In the genomic region with DNA sequence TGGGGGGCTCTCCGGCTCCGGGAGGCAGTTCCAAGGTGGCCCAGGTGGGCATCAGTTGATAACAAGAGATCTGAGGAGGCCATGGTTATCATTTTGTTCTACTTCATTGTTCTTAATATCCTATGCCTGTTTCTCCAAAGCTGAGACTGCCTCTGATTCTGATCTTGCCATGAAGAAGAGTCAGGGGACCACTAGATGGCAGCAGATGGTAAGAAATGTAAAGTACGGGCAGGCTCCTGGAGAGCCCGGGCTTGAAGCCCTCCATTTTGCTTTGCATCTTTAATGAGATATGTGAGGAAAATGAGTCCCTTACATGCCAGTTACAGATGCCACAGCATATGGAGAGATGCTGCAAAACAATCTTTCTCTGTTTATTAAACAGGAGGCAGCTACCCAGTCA, we compare ENCODE assay signal across 7 mouse cellular contexts.
A peak's percentile ranks its signal among the peaks of the same experiment; 100 is the strongest.
DNase-seq lines count a peak whose midpoint lies in the region; ATAC-seq and TF ChIP-seq lines count a peak whose summit lies in the region.

No protein-coding gene starts in this region.

- 0 out of 2 replicates have a peak overlapping the region, but pooled peaks have one; percentile 11 for H3K4me2 ChIP-seq in forebrain, postnatal 0 days (ENCODE audit: low read depth)
- no peak overlapping the region for H3K4me2 ChIP-seq in midbrain, embryonic 12.5 days (replicated peaks)

- no peaks in the 10 kb centered on the region for H3K9me3 ChIP-seq in forebrain, postnatal 0 days (ENCODE audit: low read length)
- H3K9me3 ChIP-seq in midbrain, embryonic 12.5 days = no peaks in the 10 kb centered on the region

- peak overlapping the region; percentile 42; the same call in 1 of the 2 replicates for H3K27ac ChIP-seq in forebrain, postnatal 0 days (ENCODE audit: low read depth, low read length)
- H3K27ac ChIP-seq in midbrain, embryonic 12.5 days (replicated peaks) = no peak overlapping the region

- H3K9ac ChIP-seq in forebrain, postnatal 0 days = 0 out of 2 replicates have a peak overlapping the region, but pooled peaks have one; percentile 1
- no peak overlapping the region for H3K9ac ChIP-seq in midbrain, embryonic 12.5 days (replicated peaks)

- H3K4me3 ChIP-seq in forebrain, postnatal 0 days (ENCODE audit: low read depth, low read length) = no peak overlapping the region
- H3K4me3 ChIP-seq in midbrain, embryonic 12.5 days = no peak overlapping the region

- peaks cover 5% of the 10 kb centered on the region; the same call in 1 of the 2 replicates for H3K4me1 ChIP-seq in forebrain, postnatal 0 days (ENCODE audit: insufficient read depth)
- peaks cover 13% of the 10 kb centered on the region; the same call in 1 of the 2 replicates for H3K4me1 ChIP-seq in midbrain, embryonic 12.5 days

- WGBS in forebrain, postnatal 0 days = 17% methylated on average over 4 of the region's 4 CpGs
- WGBS in midbrain, embryonic 12.5 days = 21% methylated on average over 4 of the region's 4 CpGs

- H3K27me3 ChIP-seq in forebrain, postnatal 0 days (ENCODE audit: insufficient read depth, low read length) = 0 out of 2 replicates have a peak, but pooled peaks cover 6% of the 10 kb centered on the region
- H3K27me3 ChIP-seq in midbrain, embryonic 12.5 days = 0 out of 2 replicates have a peak, but pooled peaks cover 7% of the 10 kb centered on the region

- H3K36me3 ChIP-seq in forebrain, postnatal 0 days (ENCODE audit: insufficient read depth) = no peaks in the 10 kb centered on the region
- no peaks in the 10 kb centered on the region for H3K36me3 ChIP-seq in midbrain, embryonic 12.5 days

- DNase-seq in T-cell, adult 2 months (ENCODE audit: low spot score) = peak; percentile 40
- DNase-seq in cerebellum, adult 18-20 months = peak; percentile 55 to 58
- DNase-seq in forebrain, postnatal 0 days = peak; percentile 95
- peak; percentile 83 for DNase-seq in hindlimb bud, embryonic 11.5 days (ENCODE audit: extremely low spot score, low read depth, low spot score)
- peak; percentile 83 to 84 for DNase-seq in left cerebral cortex, adult 18-20 months (ENCODE audit: low spot score in 2 of 2)
- peak; percentile 77 for DNase-seq in right cerebral cortex, postnatal 4 days

- peak; percentile 91 for ATAC-seq in forebrain, postnatal 0 days
- peak; percentile 79 for ATAC-seq in midbrain, embryonic 12.5 days (ENCODE audit: low FRiP score, low read depth)

- TF ChIP-seq CTCF in forebrain, postnatal 0 days (IDR thresholded peaks at IDR 0.05; ENCODE audit: low read depth) = peak; percentile 90

Comparison
In these comparisons a context has a peak if more than half of its experiments do, and no peak if none do; other contexts are left out.
1. DNase-seq: peak in every context shown above with its lines; median percentile 95 in forebrain, postnatal 0 days; 84 in left cerebral cortex, adult 18-20 months; 83 in hindlimb bud, embryonic 11.5 days; 77 in right cerebral cortex, postnatal 4 days; 56 in cerebellum, adult 18-20 months; 40 in T-cell, adult 2 months.